Mouse (Mus musculus): ENCODE data around the gene Ddx39.

Gene Ddx39

GRCm38 (mm10) chr8:83715031-83715690 lies at the start of gene Ddx39:
Ddx39 (plus strand) TSS chr8:83715177.
- DNase-seq, result peak; percentile 88 to 95

- DNase-seq, result no peak
Observed at GRCm38 (mm10) chr8:83665969-83666865, 48.8 kb upstream of the Ddx39 start, which contains the start of gene Ptger1. Ptger1 (plus strand) TSS chr8:83666678.

- DNase-seq, result no peak
Observed at GRCm38 (mm10) chr8:83666866-83667234, 48.1 kb upstream of the Ddx39 start.

GRCm38 (mm10) chr8:83667526-83667925 lies 47.5 kb upstream of the Ddx39 start:
- DNase-seq, result no peak

GRCm38 (mm10) chr8:83668010-83668916 lies 46.7 kb upstream of the Ddx39 start:
- DNase-seq, result peak; percentile 44 to 47

GRCm38 (mm10) chr8:83669013-83669412 lies 46.0 kb upstream of the Ddx39 start:
- no peak for DNase-seq

GRCm38 (mm10) chr8:83672936-83673335 lies 42.0 kb upstream of the Ddx39 start:
- DNase-seq, result no peak

GRCm38 (mm10) chr8:83674497-83674896 lies 40.5 kb upstream of the Ddx39 start:
- no peak for DNase-seq

- no peak for DNase-seq
Observed at GRCm38 (mm10) chr8:83679866-83680265, 35.1 kb upstream of the Ddx39 start.

GRCm38 (mm10) chr8:83680603-83681002 lies 34.4 kb upstream of the Ddx39 start:
- no peak for DNase-seq

GRCm38 (mm10) chr8:83681099-83681498 lies 33.9 kb upstream of the Ddx39 start:
- DNase-seq, result no peak

- DNase-seq, result no peak
Observed at GRCm38 (mm10) chr8:83684517-83684916, 30.5 kb upstream of the Ddx39 start.

GRCm38 (mm10) chr8:83689264-83689663 lies 25.7 kb upstream of the Ddx39 start:
- no peak for DNase-seq

- DNase-seq, result no peak
Observed at GRCm38 (mm10) chr8:83693609-83694236, 21.3 kb upstream of the Ddx39 start.

GRCm38 (mm10) chr8:83694369-83695160 lies 20.4 kb upstream of the Ddx39 start:
- no peak for DNase-seq

- DNase-seq, result no peak
Observed at GRCm38 (mm10) chr8:83695351-83696106, 19.4 kb upstream of the Ddx39 start.

GRCm38 (mm10) chr8:83697374-83698220 lies 17.4 kb upstream of the Ddx39 start:
- DNase-seq, result peak in 1 of 2 experiments; percentile 8

GRCm38 (mm10) chr8:83698291-83698660 lies 16.7 kb upstream of the Ddx39 start:
- DNase-seq, result peak; percentile 61 to 65

GRCm38 (mm10) chr8:83698661-83699453 lies 16.1 kb upstream of the Ddx39 start, which contains the start of gene Pkn1:
Pkn1 (minus strand) TSS chr8:83699179.
- DNase-seq, result peak; percentile 68 to 79
